Mouse (Mus musculus): ENCODE measurements around the gene Cplx2. TPM values are rescaled to one million over a fixed set of nuclear protein-coding genes. Genes with fewer than 3 reads are reported as not detected.
A peak's percentile ranks its signal among the peaks of the same experiment; 100 is the strongest.

The Cplx2 gene
- polyA plus RNA-seq, 1 experiment from 2014 or later: 4.0 TPM

- Histone ChIP-seq H3K4me3 (replicated peaks; ENCODE audit: low read length) (no peak overlapping the region), H3K36me3 (ENCODE audit: control insufficient read depth, insufficient read depth, low read length) (no peaks in the 10 kb centered on the region), H3K9ac (ENCODE audit: low read length) (no peak overlapping the region), H3K4me2 (ENCODE audit: low read depth, low read length) (no peak overlapping the region), H3K4me1 (ENCODE audit: control insufficient read depth, insufficient read depth, low read length) (peaks cover 18% of the 10 kb centered on the region), H3K27ac (ENCODE audit: low read length) (peak overlapping the region; percentile 29; the same call in 1 of the 2 replicates), H3K9me3 (replicated peaks; ENCODE audit: control insufficient read depth, low read length) (no peaks in the 10 kb centered on the region; the same call in 1 of the 2 replicates), H3K27me3 (ENCODE audit: control insufficient read depth, insufficient read depth, low read length) (peaks cover 3% of the 10 kb centered on the region)
- no peak for ATAC-seq (ENCODE audit: insufficient read depth, low FRiP score)
- 35% methylated on average over 11 of the region's 11 CpGs for WGBS
These were observed 4.6 kb downstream of the Cplx2 start for GRCm38 (mm10) chr13:54375497-54376495.

- Histone ChIP-seq H3K4me2 (ENCODE audit: low read depth, low read length) (no peak overlapping the region), H3K36me3 (ENCODE audit: control insufficient read depth, insufficient read depth, low read length) (no peaks in the 10 kb centered on the region), H3K27me3 (ENCODE audit: control insufficient read depth, insufficient read depth, low read length) (peaks cover 3% of the 10 kb centered on the region), H3K9ac (ENCODE audit: low read length) (no peak overlapping the region), H3K4me1 (ENCODE audit: control insufficient read depth, insufficient read depth, low read length) (peaks cover 15% of the 10 kb centered on the region; the same call in 1 of the 2 replicates), H3K9me3 (replicated peaks; ENCODE audit: control insufficient read depth, low read length) (no peaks in the 10 kb centered on the region; the same call in 1 of the 2 replicates), H3K27ac (ENCODE audit: low read length) (no peak overlapping the region), H3K4me3 (replicated peaks; ENCODE audit: low read length) (no peak overlapping the region)
- no peak for ATAC-seq (ENCODE audit: insufficient read depth, low FRiP score)
- 50% methylated on average over 7 of the region's 7 CpGs for WGBS
These were observed 5.6 kb downstream of the Cplx2 start for GRCm38 (mm10) chr13:54376736-54377135.

- Histone ChIP-seq H3K4me1 (ENCODE audit: control insufficient read depth, insufficient read depth, low read length) (peaks cover 13% of the 10 kb centered on the region; the same call in 1 of the 2 replicates), H3K9me3 (replicated peaks; ENCODE audit: control insufficient read depth, low read length) (no peaks in the 10 kb centered on the region; the same call in 1 of the 2 replicates), H3K27ac (ENCODE audit: low read length) (no peak overlapping the region), H3K36me3 (ENCODE audit: control insufficient read depth, insufficient read depth, low read length) (no peaks in the 10 kb centered on the region), H3K27me3 (ENCODE audit: control insufficient read depth, insufficient read depth, low read length) (no peaks in the 10 kb centered on the region; the same call in 1 of the 2 replicates), H3K4me3 (replicated peaks; ENCODE audit: low read length) (no peak overlapping the region), H3K9ac (ENCODE audit: low read length) (no peak overlapping the region), H3K4me2 (ENCODE audit: low read depth, low read length) (no peak overlapping the region)
- WGBS: 65% methylated on average over 3 of the region's 3 CpGs
- no peak for ATAC-seq (ENCODE audit: insufficient read depth, low FRiP score)
These were observed 6.9 kb downstream of the Cplx2 start for GRCm38 (mm10) chr13:54378051-54378450.

GRCm38 (mm10) chr13:54380421-54380820 lies 9.3 kb downstream of the Cplx2 start:
- no peak overlapping the region for H3K9ac ChIP-seq (ENCODE audit: low read length)
- no peak overlapping the region for H3K27ac ChIP-seq (ENCODE audit: low read length)
- H3K9me3 ChIP-seq (replicated peaks; ENCODE audit: control insufficient read depth, low read length): no peaks in the 10 kb centered on the region; the same call in 1 of the 2 replicates
- H3K4me1 ChIP-seq (ENCODE audit: control insufficient read depth, insufficient read depth, low read length): peaks cover 20% of the 10 kb centered on the region; the same call in 1 of the 2 replicates
- 83% methylated on average over 5 of the region's 5 CpGs for WGBS
- no peak overlapping the region for H3K4me3 ChIP-seq (replicated peaks; ENCODE audit: low read length)
- no peak overlapping the region for H3K4me2 ChIP-seq (ENCODE audit: low read depth, low read length)
- no peak for ATAC-seq (ENCODE audit: insufficient read depth, low FRiP score)
- H3K27me3 ChIP-seq (ENCODE audit: control insufficient read depth, insufficient read depth, low read length): no peaks in the 10 kb centered on the region
- no peaks in the 10 kb centered on the region for H3K36me3 ChIP-seq (ENCODE audit: control insufficient read depth, insufficient read depth, low read length)

GRCm38 (mm10) chr13:54381396-54381795 lies 10.2 kb downstream of the Cplx2 start:
- Histone ChIP-seq H3K27ac (ENCODE audit: low read length) (no peak overlapping the region), H3K9ac (ENCODE audit: low read length) (no peak overlapping the region), H3K27me3 (ENCODE audit: control insufficient read depth, insufficient read depth, low read length) (no peaks in the 10 kb centered on the region), H3K9me3 (replicated peaks; ENCODE audit: control insufficient read depth, low read length) (no peaks in the 10 kb centered on the region; the same call in 1 of the 2 replicates), H3K4me3 (replicated peaks; ENCODE audit: low read length) (no peak overlapping the region), H3K4me2 (ENCODE audit: low read depth, low read length) (no peak overlapping the region), H3K4me1 (ENCODE audit: control insufficient read depth, insufficient read depth, low read length) (peaks cover 13% of the 10 kb centered on the region; the same call in 1 of the 2 replicates), H3K36me3 (ENCODE audit: control insufficient read depth, insufficient read depth, low read length) (no peaks in the 10 kb centered on the region)
- ATAC-seq (ENCODE audit: insufficient read depth, low FRiP score): no peak
- WGBS: 82% methylated on average over 8 of the region's 8 CpGs

- no peaks in the 10 kb centered on the region for H3K9me3 ChIP-seq (replicated peaks; ENCODE audit: control insufficient read depth, low read length)
- no peak for ATAC-seq (ENCODE audit: insufficient read depth, low FRiP score)
- no peak overlapping the region for H3K27ac ChIP-seq (ENCODE audit: low read length)
- no peak overlapping the region for H3K4me3 ChIP-seq (replicated peaks; ENCODE audit: low read length)
- no peaks in the 10 kb centered on the region for H3K36me3 ChIP-seq (ENCODE audit: control insufficient read depth, insufficient read depth, low read length)
- no peaks in the 10 kb centered on the region for H3K27me3 ChIP-seq (ENCODE audit: control insufficient read depth, insufficient read depth, low read length)
- H3K4me1 ChIP-seq (ENCODE audit: control insufficient read depth, insufficient read depth, low read length): 0 out of 2 replicates have a peak, but pooled peaks cover 7% of the 10 kb centered on the region
- no peak overlapping the region for H3K9ac ChIP-seq (ENCODE audit: low read length)
- H3K4me2 ChIP-seq (ENCODE audit: low read depth, low read length): no peak overlapping the region
- 80% methylated on average over 5 of the region's 5 CpGs for WGBS
These were observed 12.4 kb downstream of the Cplx2 start for GRCm38 (mm10) chr13:54383531-54383930.

- Histone ChIP-seq H3K27me3 (ENCODE audit: control insufficient read depth, insufficient read depth, low read length) (no peaks in the 10 kb centered on the region), H3K9ac (ENCODE audit: low read length) (no peak overlapping the region), H3K36me3 (ENCODE audit: control insufficient read depth, insufficient read depth, low read length) (no peaks in the 10 kb centered on the region), H3K4me2 (ENCODE audit: low read depth, low read length) (no peak overlapping the region), H3K4me3 (replicated peaks; ENCODE audit: low read length) (no peak overlapping the region), H3K9me3 (replicated peaks; ENCODE audit: control insufficient read depth, low read length) (no peaks in the 10 kb centered on the region), H3K27ac (ENCODE audit: low read length) (no peak overlapping the region), H3K4me1 (ENCODE audit: control insufficient read depth, insufficient read depth, low read length) (0 out of 2 replicates have a peak, but pooled peaks cover 7% of the 10 kb centered on the region)
- WGBS: 26% methylated on average over 5 of the region's 5 CpGs
- no peak for ATAC-seq (ENCODE audit: insufficient read depth, low FRiP score)
These were observed 13.4 kb downstream of the Cplx2 start for GRCm38 (mm10) chr13:54384518-54384917.

- H3K27ac ChIP-seq (ENCODE audit: low read length): no peak overlapping the region
- no peak for ATAC-seq (ENCODE audit: insufficient read depth, low FRiP score)
- no peak overlapping the region for H3K4me3 ChIP-seq (replicated peaks; ENCODE audit: low read length)
- no peak overlapping the region for H3K4me2 ChIP-seq (ENCODE audit: low read depth, low read length)
- H3K27me3 ChIP-seq (ENCODE audit: control insufficient read depth, insufficient read depth, low read length): no peaks in the 10 kb centered on the region
- no peaks in the 10 kb centered on the region for H3K9me3 ChIP-seq (replicated peaks; ENCODE audit: control insufficient read depth, low read length)
- WGBS: 49% methylated on average over 19 of the region's 19 CpGs
- H3K9ac ChIP-seq (ENCODE audit: low read length): no peak overlapping the region
- H3K4me1 ChIP-seq (ENCODE audit: control insufficient read depth, insufficient read depth, low read length): 0 out of 2 replicates have a peak, but pooled peaks cover 12% of the 10 kb centered on the region
- no peaks in the 10 kb centered on the region for H3K36me3 ChIP-seq (ENCODE audit: control insufficient read depth, insufficient read depth, low read length)
These were observed 14.2 kb downstream of the Cplx2 start for GRCm38 (mm10) chr13:54385008-54386004.

Measured in stomach, embryonic 16.5 days (tissue).